Mouse (Mus musculus) CH12.LX (cell line): ENCODE measurements around the gene Atp13a3.
"Not testable (repeated sequence)": the region's sequence is repeated elsewhere in the genome, so short reads cannot be mapped to it uniquely, and the experiment has no call there.

ENCODE experiments used
- CTCF ChIP-seq, 2 experiments: IDR thresholded peaks in 1 of 2; conservative IDR thresholded peaks in 1 of 2; 2 replicates each; pipeline ENCODE4 v1.5.1; 2011 to 2012; ENCODE audit warnings: low read depth in 2 of 2, low read length in 2 of 2, improper control_type of control experiment in 1 of 2, inconsistent platforms in 1 of 2, mild to moderate bottlenecking in 1 of 2, moderate library complexity in 1 of 2
- E2F4 ChIP-seq: IDR thresholded peaks from 2 replicates; pipeline ENCODE4 v1.6.1; 2011; ENCODE audit warnings: low read depth, low read length, improper control_type of control experiment; ENCODE audit not compliant: insufficient replicate concordance
- EP300 ChIP-seq: IDR thresholded peaks from 2 replicates; pipeline ENCODE4 v1.6.1; 2011; ENCODE audit warnings: low read length, improper control_type of control experiment
- GABPA ChIP-seq: IDR thresholded peaks from 2 replicates; pipeline ENCODE4 v1.6.1; 2012; ENCODE audit warnings: low read depth, low read length, improper control_type of control experiment, inconsistent platforms; ENCODE audit not compliant: insufficient replicate concordance
- POLR2AphosphoS2 ChIP-seq: IDR thresholded peaks from 2 replicates; pipeline ENCODE4 v1.6.1; 2011; ENCODE audit warnings: low read depth, low read length, improper control_type of control experiment
- RAD21 ChIP-seq: IDR thresholded peaks from 2 replicates; pipeline ENCODE4 v1.6.1; 2011; ENCODE audit warnings: low read depth, mild to moderate bottlenecking, low read length, improper control_type of control experiment, moderate library complexity
- RCOR1 ChIP-seq: conservative IDR thresholded peaks from 2 replicates; pipeline ENCODE4 v1.6.1; 2012; ENCODE audit warnings: low read depth, mild to moderate bottlenecking, inconsistent platforms, low read length, improper control_type of control experiment
- SIN3A ChIP-seq: IDR thresholded peaks from 2 replicates; pipeline ENCODE4 v1.6.1; 2012; ENCODE audit warnings: low read length, improper control_type of control experiment, inconsistent platforms
- USF1 ChIP-seq: IDR thresholded peaks from 2 replicates; pipeline ENCODE4 v1.6.1; 2014; ENCODE audit warnings: low read depth, mild to moderate bottlenecking, inconsistent platforms, low read length, improper control_type of control experiment

DNA sequence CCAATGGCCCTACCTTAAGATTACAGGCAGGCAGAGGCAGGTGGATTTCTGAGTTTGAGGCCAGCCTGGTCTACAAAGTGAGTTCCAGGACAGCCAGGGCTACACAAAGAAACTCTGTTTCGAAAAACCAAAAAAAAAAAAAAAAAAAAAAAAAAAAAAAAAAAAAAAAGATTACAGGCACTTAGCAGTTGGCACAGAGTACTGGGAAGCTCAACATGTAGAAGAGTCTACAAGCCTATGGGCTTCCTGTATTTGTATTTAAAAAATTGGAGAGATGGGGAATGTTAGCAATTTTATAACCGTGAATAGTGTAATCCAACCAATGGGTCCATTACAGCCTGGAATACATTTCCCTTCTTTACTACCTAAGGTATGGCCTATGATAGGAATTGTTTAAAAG lies 45.4 kb upstream of the Atp13a3 start:
- not testable (repeated sequence) for TF ChIP-seq RCOR1; EP300; SIN3A; CTCF (conservative IDR thresholded peaks at IDR 0.05 in 1 of 2, IDR thresholded peaks at IDR 0.05 in 1 of 2; ENCODE audit: low read depth in 2 of 2, low read length in 2 of 2); RAD21; E2F4; POLR2AphosphoS2; GABPA; USF1
